Mouse (Mus musculus): ENCODE data around the gene Vps13d. TPM values are rescaled to one million over a fixed set of nuclear protein-coding genes. Genes with fewer than 3 reads are reported as not detected.

The Vps13d gene
- total RNA-seq, 2 experiments from 2014 or later: 37.1 to 59.8 TPM

DNA sequence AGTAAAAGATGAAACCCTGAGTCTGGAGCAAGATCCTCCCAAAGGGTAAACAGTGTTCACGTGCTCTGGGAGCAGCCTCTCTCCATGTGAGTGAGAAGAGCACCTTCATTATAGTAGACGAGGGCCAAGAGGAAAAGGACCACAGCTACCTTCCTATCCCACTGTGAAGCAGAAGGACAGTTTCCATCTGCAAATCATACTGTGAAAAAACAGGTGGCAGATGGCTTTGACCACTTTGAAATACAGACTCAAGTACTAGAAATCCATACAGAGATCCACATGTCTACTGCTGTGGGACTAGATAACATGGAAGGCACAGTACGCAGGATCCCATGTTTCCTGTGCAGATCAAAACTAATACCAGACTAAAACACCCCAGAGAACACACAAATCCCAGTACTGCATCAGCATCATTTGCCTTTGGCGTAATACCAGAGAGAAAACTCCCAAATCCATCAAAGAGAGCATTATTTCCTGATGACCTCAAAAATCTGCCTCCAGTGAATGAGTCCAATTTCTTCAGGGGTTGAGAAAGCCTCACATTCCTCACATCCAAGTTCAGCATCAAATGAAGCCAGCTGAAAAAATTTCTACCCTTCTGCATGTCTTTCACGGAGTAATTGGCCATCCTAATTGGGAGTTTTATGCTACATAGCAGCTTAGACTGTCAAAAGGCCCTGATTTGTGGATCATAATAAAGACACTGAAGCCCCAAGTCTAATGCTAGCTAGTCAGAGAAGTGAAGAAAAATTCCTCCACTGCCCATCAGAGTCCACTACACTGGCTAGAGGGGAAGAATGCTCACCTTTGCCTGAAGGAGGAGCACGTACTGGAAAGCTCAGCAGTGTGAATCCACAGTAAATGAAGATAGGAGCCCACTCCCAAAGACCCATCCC is 92.7 kb downstream of the Vps13d start:
- ATAC-seq (replicated peaks; ENCODE audit: low FRiP score, low TSS enrichment, poor library complexity, severe bottlenecking): no peak

DNA sequence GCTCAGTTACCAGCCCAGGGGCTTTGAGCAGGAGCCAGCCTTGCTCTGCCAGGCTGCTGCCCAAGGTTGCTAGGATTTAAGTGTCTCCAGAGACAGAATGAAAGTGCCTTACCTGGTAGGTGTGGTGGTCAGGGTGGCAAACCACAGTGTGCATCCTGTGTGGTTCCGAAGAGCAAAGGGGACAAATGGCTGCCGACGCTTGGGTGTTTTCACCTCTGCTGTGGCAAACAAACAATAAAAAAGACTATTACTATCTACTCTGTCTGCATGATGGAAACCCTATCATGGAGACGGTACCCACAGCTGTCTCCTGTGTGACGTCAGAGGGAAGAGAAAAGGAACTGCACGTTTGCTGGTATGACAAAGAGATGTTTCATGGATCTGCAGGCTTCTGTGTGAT is 95.0 kb downstream of the Vps13d start:
- ATAC-seq (replicated peaks; ENCODE audit: low FRiP score, low TSS enrichment, poor library complexity, severe bottlenecking): no peak

DNA sequence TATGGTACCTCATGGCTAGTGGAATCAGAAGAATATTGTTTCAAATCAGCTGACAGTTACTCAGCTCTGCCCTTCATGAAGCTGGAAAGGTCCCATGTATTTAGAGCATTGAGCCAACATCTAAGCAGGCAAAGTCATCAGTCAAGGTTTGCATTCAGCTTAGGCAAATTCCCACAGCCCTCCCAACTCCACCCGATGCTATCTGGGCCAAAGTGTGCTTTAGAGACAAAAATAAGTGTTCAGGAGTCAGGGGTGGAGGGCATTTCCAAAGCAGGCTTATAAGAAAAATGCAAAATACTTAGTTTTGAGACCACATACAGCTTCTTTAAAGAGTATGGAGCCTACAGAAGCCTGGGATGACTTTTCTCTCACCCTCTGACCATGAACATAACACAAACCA is 95.5 kb downstream of the Vps13d start:
- no peak for ATAC-seq (replicated peaks; ENCODE audit: low FRiP score, low TSS enrichment, poor library complexity, severe bottlenecking)

DNA sequence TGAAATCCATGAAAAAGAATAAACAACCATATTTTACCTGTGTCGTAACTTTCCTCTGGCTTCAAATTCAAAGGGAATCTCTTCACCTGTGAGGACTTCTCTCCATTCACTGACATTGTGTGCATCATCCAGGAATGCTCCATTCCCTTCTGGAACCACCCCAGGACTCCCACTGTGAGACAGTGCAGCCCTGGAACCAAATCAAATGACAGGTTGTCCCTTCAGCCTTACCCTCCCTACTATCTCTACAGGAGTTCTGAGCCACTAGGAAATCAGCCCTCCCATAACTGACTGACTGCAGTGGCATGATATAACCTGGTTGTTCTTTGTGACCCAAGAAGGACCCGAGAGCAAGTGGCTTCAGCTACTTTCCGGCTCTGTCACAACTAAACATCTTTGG is 96.8 kb downstream of the Vps13d start:
- no peak for ATAC-seq (replicated peaks; ENCODE audit: low FRiP score, low TSS enrichment, poor library complexity, severe bottlenecking)

DNA sequence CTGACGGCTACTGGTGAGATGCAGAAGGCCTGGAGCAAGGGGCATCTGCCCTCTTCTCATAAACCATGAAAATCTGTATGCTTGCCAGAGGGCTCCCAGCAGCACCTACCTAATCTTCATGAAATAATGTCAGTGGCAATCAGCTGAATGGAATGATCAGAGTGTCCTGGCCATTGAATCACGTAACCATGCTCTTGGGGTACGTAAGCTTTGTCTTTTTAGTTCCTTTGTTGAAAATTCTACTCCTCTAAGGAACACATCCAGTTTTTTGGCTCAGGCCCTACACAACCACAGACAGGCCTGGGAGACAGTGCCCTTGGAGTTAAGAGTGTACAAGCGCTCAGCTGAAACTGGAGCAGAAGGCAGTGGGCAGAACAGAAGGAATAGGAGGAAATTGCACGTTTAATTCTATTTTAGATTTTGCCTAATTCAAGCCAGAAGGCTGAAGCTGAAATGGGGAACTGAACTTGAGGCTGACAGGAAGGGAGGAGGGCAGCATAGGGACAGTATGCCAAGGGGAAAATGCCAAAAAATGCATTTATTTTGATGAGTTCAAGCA is 98.2 kb downstream of the Vps13d start:
- no peak for ATAC-seq (replicated peaks; ENCODE audit: low FRiP score, low TSS enrichment, poor library complexity, severe bottlenecking)

DNA sequence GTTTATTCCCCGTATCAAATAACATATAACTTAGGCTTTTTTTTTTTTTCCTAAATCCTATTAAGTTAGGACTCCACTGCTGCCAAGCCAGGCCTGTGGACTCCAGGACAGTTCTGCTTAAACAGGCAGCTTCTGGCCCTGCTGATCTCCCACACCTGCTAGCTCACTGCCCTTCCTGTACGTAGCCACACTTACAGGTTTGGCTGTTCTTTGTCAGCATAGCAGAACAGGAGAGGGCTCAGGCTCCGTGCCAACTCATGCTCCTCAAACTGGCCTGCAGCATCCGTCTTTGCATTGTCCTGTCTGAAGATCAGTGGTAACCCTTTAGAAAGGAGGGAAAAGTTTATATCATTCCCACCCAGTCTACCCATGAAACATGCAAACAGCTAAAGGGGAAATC is 108.3 kb downstream of the Vps13d start:
- no peak for ATAC-seq (replicated peaks; ENCODE audit: low FRiP score, low TSS enrichment, poor library complexity, severe bottlenecking)

DNA sequence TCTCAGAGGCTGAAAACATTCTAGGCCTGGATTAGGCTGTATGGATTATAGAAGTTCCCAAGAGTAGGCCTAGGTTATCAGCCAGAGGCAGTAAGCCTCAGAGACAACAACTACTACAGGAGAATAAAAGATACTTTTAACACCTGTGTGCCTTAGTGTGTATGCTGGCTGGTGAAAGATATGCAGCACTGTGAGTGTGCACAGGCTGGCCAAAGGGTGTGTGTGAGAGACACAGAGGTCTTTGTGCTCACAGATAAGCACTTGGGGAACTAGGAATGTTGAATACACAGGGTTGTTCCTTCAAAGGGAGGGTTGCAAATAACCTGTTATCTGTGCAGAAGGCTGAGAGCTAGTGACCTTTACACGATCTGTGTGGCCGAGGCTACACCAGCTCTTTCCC is 115.5 kb downstream of the Vps13d start:
- ATAC-seq (replicated peaks; ENCODE audit: low FRiP score, low TSS enrichment, poor library complexity, severe bottlenecking): peak; percentile 96

DNA sequence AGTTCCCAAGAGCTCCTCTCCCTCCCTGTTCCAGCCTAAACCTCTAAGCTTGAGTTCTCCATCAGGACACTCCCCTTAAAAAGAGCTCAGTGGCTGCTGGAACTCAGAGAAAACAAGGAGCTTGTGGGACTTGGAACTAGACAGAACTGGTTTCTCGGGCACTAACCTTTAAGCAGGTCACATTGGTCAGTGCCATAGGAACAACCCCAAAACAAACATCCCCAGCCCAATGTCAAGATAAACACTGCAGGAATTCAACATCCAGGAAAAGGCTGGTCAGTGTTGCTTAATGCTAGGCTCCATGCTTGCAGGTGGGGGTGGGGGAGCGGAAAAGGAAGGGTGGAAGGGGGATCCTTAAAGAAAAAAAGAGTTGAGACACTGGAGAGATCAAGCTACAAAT is 120.5 kb downstream of the Vps13d start:
- no peak for ATAC-seq (replicated peaks; ENCODE audit: low FRiP score, low TSS enrichment, poor library complexity, severe bottlenecking)

DNA sequence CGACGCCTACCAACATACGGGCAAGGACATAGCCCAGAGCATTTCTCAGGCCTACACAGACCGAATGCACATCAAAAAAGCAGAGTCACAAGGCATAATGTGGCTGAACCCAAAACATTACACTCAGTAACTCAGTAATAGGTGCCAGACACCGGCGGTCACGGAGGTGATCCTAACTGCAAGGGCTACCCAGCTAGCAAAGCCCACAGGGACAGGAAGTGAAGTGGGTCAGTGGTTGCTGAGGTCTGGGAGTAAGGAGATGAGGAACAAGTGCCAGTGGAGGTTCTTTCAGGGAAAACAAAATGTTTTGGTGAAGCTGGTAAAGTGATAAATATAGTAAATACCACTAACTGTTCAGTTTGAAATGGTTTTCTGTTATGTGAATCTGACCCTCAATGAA is 121.1 kb downstream of the Vps13d start:
- no peak for ATAC-seq (replicated peaks; ENCODE audit: low FRiP score, low TSS enrichment, poor library complexity, severe bottlenecking)

DNA sequence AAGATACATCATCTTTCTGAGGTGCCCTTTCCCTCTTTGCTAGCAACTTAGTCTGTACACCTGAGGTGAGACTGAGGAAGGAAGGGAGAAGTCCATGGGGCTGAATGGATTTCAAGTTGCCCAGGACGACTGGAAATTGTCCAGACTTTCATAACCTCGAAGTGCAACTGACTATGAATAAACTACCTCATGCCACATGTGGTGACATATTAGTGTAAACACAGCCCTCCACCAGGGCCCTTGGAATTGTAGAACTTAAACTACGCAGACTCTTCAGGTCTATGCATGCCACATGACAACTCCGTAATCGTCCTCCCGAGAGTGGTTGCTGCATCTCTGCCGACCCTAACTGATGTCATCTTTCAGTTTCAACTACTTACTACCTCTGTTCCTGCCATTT is 122.9 kb downstream of the Vps13d start:
- no peak for ATAC-seq (replicated peaks; ENCODE audit: low FRiP score, low TSS enrichment, poor library complexity, severe bottlenecking)

DNA sequence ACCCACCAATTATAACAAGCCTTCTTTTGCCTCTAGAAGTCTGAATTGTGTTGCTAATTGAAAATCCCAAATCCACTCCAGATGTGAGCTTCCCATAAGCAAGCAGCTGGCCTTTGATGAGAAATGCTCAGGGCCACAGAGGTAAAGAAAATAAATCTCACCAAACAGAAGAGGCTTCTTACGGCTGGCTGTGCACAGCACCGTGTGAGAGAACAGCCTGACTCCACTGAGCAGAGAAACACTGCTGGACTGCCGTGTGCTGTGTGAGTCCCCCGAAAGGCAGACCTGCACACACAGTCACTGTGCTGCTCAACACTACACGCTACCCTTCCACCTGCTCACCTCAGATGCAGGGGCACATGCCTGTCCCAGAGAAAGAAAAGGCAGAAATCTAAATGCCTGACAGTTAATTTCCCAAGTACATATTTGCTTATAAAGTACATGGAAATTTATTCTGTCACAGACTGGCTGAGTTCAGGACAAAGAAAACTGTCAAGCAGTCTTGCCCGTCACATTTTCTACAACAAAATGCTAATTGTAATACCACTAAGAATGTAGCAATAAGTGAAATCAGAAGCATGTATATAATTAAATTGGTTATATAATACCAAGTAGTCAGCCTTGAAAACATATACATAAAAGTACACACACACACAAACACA is 127.7 kb downstream of the Vps13d start:
- ATAC-seq (replicated peaks; ENCODE audit: low FRiP score, low TSS enrichment, poor library complexity, severe bottlenecking): no peak

DNA sequence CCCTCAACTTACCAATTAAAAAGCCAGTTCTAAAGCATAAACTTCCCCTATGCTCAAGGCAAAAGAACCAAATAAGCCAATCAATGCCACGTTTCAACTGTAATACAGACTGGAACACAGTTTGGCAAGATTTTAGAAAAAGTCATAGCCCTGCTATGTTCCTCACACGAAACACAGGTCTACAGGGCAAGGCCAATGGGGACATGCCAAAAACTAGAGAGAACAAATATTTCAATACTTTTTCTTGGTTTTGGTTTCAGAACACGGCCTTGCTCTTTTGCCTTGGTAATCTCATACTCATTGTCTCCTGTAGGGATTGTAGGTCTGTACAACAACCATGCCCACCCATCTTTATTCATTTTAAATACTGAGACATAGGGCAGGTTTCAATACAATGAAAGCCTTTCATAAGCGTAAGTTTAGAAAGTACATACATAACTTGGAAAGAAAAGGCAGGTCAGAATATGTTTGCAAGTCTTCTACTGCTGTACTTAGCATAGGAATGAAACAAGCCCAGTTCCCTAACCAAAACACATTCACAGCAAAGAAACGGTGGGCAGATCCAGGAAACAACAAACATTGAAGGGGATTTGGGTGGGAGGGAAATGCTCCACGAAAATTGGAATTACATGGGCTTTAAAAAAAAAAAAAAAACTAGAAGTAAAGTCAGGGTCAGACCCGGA is 128.3 kb downstream of the Vps13d start:
- ATAC-seq (replicated peaks; ENCODE audit: low FRiP score, low TSS enrichment, poor library complexity, severe bottlenecking): no peak

DNA sequence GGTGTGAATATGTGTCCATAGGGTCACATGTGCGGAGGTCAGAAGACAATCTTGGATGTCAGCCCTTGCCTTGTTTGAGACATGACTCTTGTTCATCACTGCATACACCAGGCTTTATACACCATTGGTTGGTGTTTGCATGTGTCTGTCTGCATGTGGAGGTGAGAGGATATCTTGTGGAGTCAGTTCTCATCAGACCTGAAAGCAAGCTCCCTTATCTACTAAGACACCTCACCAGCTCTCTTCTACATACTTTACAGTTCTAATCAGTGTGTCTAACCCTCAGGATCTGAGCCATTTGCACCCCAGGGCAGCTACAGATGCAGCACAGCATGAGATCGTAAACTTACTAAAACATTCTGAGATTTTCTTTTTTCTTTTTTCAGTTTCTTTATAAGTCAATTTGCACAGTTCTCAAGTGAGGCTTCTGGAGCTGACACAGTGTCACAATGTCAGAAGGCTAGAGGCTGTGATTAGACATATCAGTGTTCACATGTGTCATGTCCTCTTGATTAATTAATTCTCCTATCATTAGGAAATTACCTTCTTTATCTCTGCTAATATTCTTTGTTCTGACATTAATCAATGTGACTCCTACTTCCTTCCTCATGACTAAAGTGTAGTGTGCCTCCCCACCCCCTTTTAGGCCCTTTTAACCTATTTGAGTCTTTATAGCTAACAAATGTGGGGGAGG is 135.9 kb downstream of the Vps13d start:
- peak; percentile 67 for ATAC-seq (replicated peaks; ENCODE audit: low FRiP score, low TSS enrichment, poor library complexity, severe bottlenecking)

DNA sequence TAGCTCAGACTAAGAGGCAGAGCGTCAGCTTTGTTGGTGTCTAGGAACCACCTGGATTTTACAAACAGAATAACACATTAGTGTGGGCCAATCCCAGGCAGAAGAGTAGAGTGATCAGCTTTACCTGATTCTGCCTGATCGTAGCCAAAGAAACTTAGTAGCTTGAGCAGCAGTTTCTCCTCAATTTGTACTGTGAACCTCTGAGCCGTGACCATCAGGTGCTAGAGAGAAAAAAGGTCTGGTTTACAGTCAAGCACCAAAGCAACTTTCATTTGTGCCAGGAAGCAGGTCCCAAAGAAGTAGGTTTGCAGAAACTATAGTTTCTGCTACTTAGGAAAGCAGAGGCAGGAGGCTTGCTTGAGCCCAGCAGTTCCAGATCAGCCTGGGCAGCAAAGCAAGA is 138.5 kb downstream of the Vps13d start:
- no peak for ATAC-seq (replicated peaks; ENCODE audit: low FRiP score, low TSS enrichment, poor library complexity, severe bottlenecking)

DNA sequence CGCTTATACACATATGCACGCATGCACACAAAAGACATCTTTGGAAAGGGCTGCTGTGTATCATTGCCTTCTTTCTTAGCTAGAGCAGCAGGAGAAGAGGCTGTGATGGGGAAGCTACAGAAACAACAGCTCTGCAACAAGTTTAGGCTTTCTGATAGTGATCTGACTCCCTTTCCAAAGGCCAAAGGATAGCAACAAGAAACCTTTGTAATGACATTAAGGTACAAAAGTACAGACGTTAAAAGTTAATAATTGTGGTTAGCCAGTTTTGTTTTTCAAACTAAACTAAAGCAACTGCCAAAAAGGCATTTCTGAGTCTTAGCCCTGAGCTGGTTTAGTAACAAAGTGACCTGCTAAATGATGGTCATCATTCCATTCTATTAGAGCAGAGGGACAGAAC is 139.0 kb downstream of the Vps13d start:
- no peak for ATAC-seq (replicated peaks; ENCODE audit: low FRiP score, low TSS enrichment, poor library complexity, severe bottlenecking)

DNA sequence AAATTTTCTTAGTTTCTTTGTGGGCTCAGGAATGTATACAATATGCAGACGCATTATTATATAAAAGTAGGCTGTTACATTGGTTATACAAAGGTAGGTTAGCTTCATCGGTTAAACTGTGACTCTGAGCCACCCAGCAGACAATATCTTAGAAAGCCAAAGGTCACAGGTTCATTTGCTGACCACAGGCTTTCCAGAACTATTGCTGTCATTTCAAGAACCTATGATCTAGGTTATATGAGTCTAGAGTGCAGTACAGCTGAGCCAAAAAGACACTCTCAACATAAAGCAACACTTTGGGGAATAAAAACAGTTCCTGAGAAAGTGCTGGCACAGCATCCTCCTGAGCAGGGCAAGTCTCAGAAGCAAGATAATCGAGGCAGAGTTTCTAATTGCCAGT is 140.4 kb downstream of the Vps13d start:
- ATAC-seq (replicated peaks; ENCODE audit: low FRiP score, low TSS enrichment, poor library complexity, severe bottlenecking): no peak

DNA sequence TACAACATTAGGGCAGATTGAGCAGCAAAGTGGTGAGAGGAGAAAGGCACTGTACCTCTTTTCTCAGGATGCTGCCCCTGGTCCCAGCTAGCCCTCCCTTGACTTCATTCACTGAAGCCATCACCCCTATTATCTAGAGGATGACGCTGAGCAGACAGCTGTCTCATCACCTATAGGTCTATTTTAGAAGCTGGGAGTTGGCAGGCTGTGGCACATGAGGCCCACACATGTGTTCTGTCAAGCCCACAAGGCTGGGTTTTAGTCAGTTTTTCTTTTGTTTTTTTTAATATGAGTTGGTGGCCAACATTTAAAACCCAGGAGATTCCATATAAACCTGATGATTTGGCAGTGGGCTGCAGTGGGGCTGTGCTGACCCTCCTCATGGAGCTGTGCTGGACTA is 142.1 kb downstream of the Vps13d start:
- ATAC-seq (replicated peaks; ENCODE audit: low FRiP score, low TSS enrichment, poor library complexity, severe bottlenecking): no peak

DNA sequence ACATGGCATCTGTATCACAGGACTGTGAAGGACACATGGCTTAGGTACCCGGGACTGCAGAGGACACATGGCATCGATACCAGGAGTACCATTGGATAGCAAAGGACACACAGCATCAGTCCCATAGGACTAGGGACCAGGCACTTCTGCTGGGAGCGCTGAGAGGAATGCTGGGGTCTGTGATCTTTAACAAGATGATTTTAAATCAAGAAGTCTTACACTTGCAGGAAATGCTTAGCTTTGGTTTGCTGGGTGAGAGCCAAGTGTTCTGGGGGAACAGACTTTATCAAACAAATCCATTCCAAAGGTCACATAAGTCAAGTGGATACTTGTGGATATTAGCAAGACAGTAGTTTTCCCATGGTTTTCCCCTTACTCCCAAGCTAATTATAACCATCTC is 142.5 kb downstream of the Vps13d start:
- ATAC-seq (replicated peaks; ENCODE audit: low FRiP score, low TSS enrichment, poor library complexity, severe bottlenecking): no peak

DNA sequence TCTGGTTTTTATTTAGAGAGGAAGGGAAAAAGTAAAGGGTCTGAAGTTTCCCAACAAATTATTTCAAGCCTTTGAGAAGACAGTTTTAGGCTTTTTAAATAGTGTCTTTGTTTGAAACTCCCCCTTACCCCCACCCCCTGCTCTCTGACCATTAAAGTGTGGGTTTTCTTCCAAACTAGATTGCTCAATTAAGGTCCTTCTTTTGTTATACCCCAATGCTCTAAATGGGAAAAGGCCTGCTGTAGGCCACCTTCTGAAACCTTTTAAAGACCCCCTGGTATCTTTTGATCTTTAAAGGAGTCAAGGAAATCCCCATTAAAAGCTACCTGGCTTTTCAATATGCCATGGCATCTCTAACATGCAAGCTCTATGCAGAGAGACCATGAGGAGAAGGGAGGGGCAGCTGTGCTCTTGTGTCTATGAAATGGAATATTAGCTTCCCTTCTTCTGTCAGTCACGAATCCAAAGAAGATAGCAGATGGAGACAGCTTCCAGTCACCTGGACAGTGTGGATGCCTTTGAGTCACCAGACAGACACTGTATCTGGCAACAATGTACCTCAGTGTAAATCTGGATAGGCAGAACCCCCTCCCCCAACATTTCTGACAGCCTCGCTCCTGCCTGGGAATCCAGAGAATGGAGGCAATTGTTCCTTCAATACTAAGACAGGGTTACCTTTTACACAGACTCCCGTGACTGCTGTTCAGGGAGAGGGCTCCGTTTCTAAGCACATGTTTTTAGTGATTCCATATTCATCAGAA is 143.4 kb downstream of the Vps13d start:
- ATAC-seq (replicated peaks; ENCODE audit: low FRiP score, low TSS enrichment, poor library complexity, severe bottlenecking): no peak

All from megakaryocyte-erythroid progenitor cell, adult 5-6 weeks (primary cell).